Mouse (Mus musculus) brown adipose tissue, adult 24 weeks (tissue): Measurements from ENCODE around the gene Itga2b. TPM values are rescaled to one million over a fixed set of nuclear protein-coding genes. Genes with fewer than 3 reads are reported as not detected.

Source experiments
- H3K27ac ChIP-seq: fragments of 200-500 bp; replicated peaks from 2 replicates; pipeline ENCODE4 v1.5.1; 2012; ENCODE audit warnings: low read depth, mild to moderate bottlenecking, low read length
- H3K4me1 ChIP-seq: fragments of 200-500 bp; 2 replicates; pipeline ENCODE4 v1.6.1; 2012; ENCODE audit warnings: low read length, mixed read lengths; ENCODE audit not compliant: control insufficient read depth, insufficient read depth, insufficient read length
- H3K4me3 ChIP-seq: fragments of 200-500 bp; 2 replicates; pipeline ENCODE4 v1.5.1; 2012; ENCODE audit warnings: low read depth, mild to moderate bottlenecking, low read length, moderate library complexity; ENCODE audit not compliant: insufficient read depth
- polyA plus RNA-seq: library from polyadenylated mRNA; stranded (reverse); fragments of >200 nt; gene quantifications from 2 replicates; pipeline ENCODE4 v1.2.4, GENCODE M21; 2012; ENCODE audit not compliant: missing spikeins, insufficient read depth, insufficient read length

Gene Itga2b
- polyA plus RNA-seq, 1 experiment, result 1.4 TPM

DNA sequence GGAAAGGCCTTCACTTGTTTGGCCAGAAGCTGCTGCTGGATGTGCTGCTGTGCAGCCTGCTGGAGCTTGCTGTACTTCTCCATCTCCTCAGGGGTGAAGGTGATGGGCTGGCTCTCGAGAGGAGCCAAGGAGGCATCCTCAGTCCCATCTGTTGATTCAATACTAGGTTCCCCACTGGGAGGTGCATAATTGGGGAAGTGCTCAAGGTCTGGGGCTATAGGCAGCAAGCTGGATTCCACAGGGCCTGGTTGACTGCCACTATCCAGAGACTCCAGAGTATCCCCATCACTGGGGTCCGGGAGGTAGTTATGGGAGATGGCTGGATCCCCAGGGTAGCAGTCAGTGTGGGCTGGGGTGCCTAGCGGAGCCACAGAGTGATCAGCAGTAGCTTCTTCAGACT, 8.7 kb upstream of the Itga2b start:
- Histone ChIP-seq H3K4me1 (no peaks in the 10 kb centered on the region), H3K4me3 (no peak overlapping the region), H3K27ac (no peak overlapping the region)

DNA sequence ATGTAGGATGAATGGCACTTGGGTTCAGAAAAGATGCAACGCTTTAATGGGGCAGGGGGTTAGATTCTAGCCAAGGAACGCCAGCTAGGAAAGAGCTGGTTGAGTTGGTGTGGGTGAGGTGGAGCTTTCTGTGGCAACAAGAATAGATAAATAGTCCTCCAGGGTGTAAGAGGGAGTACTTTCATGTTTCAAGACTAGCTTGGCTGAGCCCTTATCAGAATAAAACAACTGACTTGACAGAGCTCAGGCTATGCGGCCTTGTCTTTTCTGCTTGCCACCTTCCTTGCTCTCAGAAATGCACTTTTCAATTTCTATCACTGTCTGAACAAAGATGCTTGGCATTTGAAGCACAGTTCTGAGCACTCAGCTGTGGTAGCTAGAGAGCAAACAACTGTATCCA, 5.1 kb upstream of the Itga2b start:
- H3K4me3 ChIP-seq, result no peak overlapping the region
- no peak overlapping the region for H3K27ac ChIP-seq
- H3K4me1 ChIP-seq, result no peaks in the 10 kb centered on the region

DNA sequence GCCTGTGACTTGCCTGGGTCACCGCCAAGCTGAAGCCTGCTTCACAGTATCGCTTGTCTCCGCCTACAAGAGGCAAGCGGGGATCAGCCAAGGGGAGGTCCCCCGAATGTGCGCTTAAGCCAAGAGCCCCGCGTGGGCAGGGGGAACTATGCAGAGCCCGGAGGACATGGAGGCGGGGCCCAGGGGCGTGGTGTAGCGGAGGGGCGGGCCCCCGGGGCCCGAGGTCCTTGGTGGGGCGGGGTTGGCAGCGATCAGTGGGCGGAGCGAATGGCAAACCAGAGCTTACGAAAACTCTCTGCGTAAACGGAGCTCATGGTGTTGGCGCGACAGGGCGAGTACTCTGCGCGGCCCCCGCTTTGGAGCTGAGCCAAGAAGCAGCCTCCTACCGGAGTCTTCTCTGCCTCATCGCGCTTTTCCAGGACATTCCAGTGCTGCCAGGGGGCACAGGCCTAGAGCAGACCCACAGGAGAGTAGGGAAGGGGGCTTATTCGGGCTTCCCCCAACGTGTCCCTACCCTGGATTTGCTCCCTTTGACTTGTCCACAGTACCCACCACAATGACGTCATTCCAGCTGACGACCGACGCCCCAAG, 2.8 kb downstream of the Itga2b start:
- no peak overlapping the region; the same call in 1 of the 2 replicates for H3K27ac ChIP-seq
- H3K4me1 ChIP-seq, result peaks cover 7% of the 10 kb centered on the region; the same call in 1 of the 2 replicates
- H3K4me3 ChIP-seq, result peak overlapping the region; percentile 48

DNA sequence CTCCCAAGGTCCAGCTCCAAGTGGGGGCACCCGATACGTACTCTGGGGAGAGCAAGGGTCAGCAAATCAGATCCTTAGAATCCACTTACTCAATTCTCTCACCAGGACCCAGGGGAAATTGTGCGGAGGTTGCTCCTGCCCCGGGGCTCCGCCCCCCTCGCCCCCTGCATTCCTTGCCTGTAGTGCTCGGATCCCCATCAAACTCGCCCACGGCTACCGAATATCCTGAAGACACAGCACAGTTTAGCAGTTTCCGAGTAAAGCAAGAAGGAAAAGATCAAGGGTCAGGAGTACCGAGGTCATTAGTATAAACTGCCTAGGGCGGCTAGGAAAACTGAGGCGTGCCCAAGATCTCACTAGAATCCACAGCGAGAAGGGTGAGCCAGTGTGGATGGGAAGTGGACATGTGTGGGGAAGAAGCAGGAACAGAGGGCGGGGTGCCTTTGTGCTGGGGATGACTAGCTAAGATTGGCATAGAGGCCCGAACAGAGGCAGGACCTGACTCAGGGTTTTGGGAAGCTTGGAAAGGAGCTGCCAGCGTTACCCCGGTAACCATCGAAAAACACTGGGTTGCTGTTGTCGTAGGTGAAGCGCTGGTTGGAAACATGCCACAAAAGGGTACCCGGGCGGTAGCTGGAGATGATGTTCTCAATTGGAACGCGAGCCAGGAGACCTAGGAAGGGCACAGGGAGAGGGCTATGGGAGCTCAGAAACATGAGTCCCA, 4.0 kb downstream of the Itga2b start:
- Histone ChIP-seq H3K4me3 (no peak overlapping the region), H3K4me1 (peaks cover 7% of the 10 kb centered on the region; the same call in 1 of the 2 replicates), H3K27ac (peak overlapping the region; percentile 15; the same call in 1 of the 2 replicates)

DNA sequence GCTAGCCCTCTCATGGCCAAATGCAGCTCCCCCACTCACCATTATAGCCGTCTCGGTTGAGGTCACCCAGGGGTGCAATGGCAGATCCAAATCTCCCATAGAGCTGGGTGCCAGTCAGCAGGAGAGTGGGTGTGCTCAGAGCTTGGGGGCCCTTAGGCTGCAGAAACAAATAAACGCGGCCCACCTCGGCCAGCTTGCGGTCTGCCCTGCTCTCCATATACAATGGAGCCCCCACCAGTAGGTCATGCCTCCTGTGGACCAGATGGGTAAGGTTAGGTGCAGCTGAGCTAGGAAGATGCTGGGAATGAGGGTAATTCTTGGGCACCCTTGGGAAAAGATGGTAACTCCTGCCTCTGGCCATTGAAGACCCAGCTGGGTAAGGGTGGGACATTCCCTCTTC, 5.0 kb downstream of the Itga2b start:
- H3K4me3 ChIP-seq, result no peak overlapping the region
- H3K4me1 ChIP-seq, result peaks cover 7% of the 10 kb centered on the region; the same call in 1 of the 2 replicates
- no peak overlapping the region for H3K27ac ChIP-seq

DNA sequence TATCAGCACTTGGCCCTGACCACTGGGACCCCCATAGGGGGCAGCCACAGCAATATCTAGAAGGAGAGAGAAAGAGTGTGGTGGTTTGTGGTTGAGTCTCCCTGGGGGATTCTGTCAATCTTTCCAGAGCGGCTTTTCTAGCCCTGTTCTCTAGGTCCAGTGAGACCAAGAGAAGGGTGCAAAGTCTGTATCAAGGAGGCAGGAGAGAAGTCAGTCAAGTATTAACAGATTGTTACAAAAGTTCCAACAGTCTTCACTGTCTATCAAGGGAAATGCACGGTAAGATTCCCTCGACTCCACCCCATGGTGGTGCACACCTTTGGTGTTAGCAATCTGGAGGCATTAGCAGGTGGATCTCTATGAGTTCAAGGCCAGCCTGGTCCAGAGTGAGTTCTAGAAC, 8.2 kb downstream of the Itga2b start:
- Histone ChIP-seq H3K27ac (no peak overlapping the region), H3K4me1 (0 out of 2 replicates have a peak, but pooled peaks cover 7% of the 10 kb centered on the region), H3K4me3 (no peak overlapping the region)

DNA sequence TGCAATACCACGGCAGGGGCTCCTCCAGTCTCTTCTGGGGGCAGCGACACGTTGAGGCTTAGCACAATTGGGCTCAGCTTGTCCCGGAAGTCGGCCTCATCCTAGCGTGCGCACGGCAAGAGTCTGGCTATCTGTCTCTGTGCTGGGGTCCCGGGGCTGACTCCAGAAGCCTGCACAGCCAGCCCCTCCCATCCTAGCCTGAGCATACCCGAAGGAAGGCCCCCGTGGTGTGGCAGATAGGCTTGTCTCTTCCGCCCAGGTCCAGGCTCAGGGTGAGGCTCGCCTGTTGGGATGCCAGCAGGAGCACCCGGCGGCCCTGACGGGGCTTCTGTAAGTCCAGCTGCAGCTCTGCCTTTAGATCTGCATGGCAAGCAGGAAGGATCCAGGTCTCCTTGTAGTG, 9.4 kb downstream of the Itga2b start:
- peaks cover 3% of the 10 kb centered on the region for H3K4me1 ChIP-seq

DNA sequence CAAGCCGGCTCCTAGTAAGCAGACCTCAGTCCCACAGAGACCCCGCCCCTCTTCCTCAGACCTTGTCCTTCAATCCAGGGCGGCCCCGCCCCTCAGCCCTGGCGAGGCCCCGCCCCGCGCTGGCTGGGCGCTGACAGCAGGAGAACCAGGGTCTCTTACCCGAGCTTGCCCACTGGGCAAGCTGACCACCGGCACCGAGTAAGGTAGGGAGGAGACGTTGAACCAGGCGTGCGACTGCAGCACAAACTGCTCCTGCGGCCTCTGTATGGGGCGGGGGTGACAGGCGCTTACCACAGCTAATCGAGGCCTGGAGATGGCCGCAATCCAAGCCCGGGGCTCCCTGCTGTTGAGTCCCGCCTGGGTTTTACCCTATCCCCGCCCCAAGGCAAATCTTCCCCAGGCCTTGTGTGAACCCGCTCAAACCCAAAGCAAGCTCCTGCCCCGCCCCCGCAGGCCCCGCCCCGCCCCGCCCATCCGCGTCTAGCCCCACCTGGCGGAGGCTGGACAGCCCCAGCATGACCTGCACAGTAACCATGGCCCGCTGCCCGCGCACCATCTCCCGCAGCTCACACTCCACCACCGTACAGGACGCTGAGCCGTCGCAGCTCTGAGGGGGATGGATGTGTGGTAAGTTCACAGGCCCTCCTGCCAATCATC, 14.1 kb downstream of the Itga2b start:
- H3K4me1 ChIP-seq, result peaks cover 6% of the 10 kb centered on the region

More for the DNA sequence above, 9.4 kb downstream of the Itga2b start:
- no peak overlapping the region for H3K27ac ChIP-seq
- H3K4me3 ChIP-seq, result no peak overlapping the region

DNA sequence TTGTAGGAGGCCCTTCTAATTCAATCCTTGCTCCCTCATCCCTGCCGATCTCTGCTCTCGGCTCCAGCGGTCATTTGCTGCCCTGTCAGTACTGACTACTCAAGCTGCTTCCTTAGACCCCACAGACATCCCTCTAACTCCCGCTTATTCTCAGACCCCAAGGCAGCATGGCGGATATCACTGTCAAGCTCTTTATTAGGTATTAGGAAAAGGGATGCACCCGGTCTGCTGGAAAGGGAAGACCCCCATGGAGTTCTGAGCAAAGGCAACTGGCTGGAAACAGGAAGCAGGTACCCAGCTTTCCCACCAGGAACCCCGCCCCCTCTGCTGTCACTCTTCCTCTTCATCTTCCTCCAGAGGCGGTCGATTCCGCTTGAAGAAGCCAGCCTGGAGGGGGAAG, 16.8 kb downstream of the Itga2b start:
- Histone ChIP-seq H3K27ac (no peak overlapping the region), H3K4me3 (no peak overlapping the region), H3K4me1 (peaks cover 6% of the 10 kb centered on the region)

More for the DNA sequence above, 14.1 kb downstream of the Itga2b start:
- H3K27ac ChIP-seq, result no peak overlapping the region
- H3K4me3 ChIP-seq, result peak overlapping the region; percentile 62

DNA sequence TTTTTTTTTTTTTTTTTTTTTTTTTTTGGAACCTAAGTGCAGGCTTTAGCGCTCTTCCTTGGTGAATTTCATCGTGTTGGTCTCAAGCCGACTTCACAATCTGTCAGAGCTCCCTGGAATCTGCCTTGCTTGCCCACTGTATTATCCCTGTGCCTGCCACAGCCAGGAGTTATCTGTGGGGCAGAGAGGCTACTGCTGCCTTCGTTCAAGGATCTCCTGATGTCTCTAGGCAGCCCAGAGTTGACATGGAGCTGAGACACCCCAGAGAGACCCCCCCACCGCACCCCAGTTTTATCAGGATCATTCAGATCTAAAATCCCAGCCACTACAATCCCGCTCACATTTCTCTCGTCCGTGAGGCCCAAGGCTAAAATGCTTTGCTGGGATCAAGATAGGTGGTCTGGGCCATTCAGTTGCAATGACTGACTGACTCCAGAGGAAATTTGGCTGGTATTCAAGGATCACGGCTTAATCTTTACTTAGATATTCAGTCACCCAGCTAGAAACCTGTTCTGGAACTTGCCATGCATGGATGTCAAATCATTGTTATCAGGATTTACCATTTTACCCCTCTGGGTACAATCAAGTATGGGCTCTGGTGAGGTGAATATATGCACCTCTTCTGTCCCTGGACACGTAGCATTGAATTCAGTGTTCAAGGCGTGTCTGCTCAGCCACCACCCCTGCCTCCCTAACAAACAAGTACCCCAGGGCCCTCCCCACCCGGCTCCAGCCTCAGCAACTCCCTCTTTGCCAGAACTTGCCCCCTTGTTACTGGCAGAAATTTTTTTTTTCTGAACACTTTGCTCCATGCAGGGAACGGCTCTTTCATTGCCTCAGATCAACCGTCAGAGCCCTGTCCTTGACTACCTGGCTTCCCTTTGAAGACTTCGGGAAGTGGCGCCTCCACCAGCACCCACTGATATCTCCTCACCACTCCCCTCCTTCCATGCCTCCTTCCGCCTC, 20.6 kb downstream of the Itga2b start:
- Histone ChIP-seq H3K4me1 (peaks cover 7% of the 10 kb centered on the region), H3K27ac (no peak overlapping the region), H3K4me3 (no peak overlapping the region)

DNA sequence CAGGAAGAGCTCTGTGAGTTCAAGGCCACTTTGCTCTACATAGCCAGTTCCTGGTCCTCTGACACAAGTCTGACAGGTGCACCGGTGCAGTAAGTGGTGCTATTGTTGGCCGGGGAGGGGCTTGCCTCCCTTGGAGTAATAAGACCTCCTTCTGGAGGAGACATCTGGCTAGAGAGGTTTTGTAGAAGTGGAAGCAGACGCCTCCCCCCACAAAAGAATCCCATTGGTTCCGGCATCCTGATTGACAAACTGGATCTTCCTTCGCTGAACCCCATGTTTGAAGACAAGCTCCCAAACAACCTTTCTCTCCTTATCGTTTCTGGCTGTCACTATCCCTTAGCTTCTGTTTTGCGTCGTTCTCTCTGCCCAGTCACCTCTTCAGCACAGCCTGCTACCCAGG, 21.6 kb downstream of the Itga2b start:
- Histone ChIP-seq H3K4me3 (no peak overlapping the region), H3K4me1 (peaks cover 7% of the 10 kb centered on the region), H3K27ac (no peak overlapping the region)

DNA sequence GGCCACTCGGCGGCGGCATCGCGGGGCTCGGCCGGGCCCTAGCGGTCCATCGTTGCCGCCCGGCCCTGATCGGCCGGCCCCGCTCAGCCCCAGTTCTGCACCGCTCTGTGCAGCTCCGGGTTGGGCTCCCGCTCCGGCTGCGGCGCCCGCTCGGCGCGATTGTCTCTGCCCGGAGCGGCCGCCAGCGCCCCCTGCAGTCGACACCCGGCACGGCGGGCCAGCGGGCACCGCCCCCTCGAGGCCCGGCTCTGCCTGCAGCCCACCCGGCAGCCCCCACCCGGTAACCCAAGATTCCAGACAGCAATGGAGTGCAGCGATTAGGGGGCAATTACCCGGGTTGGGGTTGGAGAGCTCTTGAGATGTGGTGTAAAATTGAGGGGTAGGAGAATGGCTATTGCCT, 22.4 kb downstream of the Itga2b start, which contains the start of gene Fam171a2:
Gene Fam171a2, minus strand, starts transcription at position 186 of the 400 bp plus-strand sequence.
- H3K27ac ChIP-seq, result no peak within 1 kb of the TSS
- H3K4me1 ChIP-seq, result peaks cover 7% of the 10 kb centered on the region
- peak within 1 kb of the TSS; percentile 79 for H3K4me3 ChIP-seq

DNA sequence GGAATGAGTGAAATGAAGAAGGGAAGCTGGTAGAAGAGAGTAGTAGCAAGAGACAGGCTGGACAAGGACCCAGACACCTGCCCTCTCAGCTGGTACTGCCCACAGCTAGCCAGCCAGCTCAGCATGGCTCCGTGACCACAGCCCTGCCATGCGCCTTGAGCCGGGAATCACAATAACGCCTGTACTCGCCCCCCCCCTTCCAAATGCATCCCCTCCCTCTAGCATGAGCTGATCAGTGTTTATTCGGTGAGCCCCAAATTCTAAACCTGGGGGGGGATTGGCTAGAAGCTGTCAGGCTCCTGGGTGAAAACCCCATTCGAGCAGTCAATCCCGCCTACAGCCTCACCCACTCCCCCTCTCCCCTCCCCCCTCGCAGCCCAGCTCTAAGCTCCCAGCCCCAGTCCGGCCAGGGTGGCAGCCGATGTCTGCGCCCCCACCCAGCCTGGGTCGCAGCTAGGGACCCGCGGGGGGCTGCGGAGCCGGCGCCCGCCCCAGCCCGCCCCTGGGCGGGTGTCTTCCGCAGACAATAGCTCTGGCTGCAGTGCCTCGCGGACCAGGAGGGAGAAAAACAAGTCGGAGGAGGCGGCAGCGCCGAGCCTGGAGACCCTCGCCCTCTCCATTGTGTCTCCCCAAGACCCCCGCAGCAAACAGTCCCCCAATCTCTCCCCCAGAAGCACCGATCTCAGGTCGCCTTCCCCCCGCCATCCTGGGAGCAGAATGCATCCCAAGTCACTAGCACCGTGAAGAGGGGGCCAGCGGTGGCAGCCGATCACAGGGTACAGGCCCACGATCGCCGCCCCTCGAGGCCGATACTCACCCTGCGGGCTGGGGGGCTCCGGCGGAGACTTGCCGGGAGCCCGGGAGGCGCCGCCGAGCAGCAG, 23.1 kb downstream of the Itga2b start:
- Histone ChIP-seq H3K4me1 (peaks cover 7% of the 10 kb centered on the region), H3K27ac (peak overlapping the region; percentile 58; the same call in 1 of the 2 replicates)

DNA sequence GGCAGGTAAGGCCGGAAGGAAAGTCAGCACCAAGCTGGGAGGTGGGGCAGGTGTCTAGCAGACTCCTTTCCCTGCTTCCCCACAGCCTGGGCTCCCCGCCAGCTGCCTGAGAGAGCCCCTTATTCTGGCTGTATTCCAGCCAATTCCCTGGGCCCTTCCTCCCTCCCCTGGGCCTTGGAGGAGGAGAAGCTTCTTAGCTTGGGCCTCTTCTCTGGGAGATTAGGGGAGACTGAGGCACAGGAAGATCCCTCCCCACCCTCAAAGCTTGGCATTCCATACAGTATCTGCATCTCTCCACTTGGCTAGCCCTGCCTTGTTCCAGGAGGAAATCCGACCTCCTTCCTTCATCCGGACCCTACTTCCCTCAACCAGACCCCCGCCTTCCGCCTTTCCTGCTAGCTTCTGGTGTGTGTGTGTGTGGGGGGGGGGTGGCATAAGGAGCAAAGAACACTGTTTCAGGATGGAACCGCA, 24.0 kb downstream of the Itga2b start:
- Histone ChIP-seq H3K27ac (peak overlapping the region; percentile 39), H3K4me3 (peak overlapping the region; percentile 79), H3K4me1 (peaks cover 7% of the 10 kb centered on the region)

More for the DNA sequence above, 23.1 kb downstream of the Itga2b start:
- peak overlapping the region; percentile 79 for H3K4me3 ChIP-seq
